ENCODE assay signal across 8 mouse cellular contexts in genomic region chr7:128460865-128461228, GRCm38 (mm10). TPM values are rescaled to one million over a fixed set of nuclear protein-coding genes. Genes with fewer than 3 reads are reported as not detected.
DNase-seq lines count a peak whose midpoint lies in the region; ATAC-seq and TF ChIP-seq lines count a peak whose summit lies in the region.

No protein-coding gene starts in this region.

- no peaks in the 10 kb centered on the region for H3K9me3 ChIP-seq in embryonic facial prominence, embryonic 11.5 days (replicated peaks; ENCODE audit: control insufficient read depth, low read length)
- H3K9me3 ChIP-seq in intestine, embryonic 16.5 days (ENCODE audit: control insufficient read depth, low read length) = no peaks in the 10 kb centered on the region
- no peaks in the 10 kb centered on the region for H3K9me3 ChIP-seq in neural tube, embryonic 12.5 days

- no peaks in the 10 kb centered on the region for H3K27me3 ChIP-seq in liver, adult 2 months (ENCODE audit: control insufficient read depth, insufficient read depth, low read length)
- no peaks in the 10 kb centered on the region for H3K27me3 ChIP-seq in embryonic facial prominence, embryonic 11.5 days (ENCODE audit: control insufficient read depth, insufficient read depth, low read length)
- no peaks in the 10 kb centered on the region for H3K27me3 ChIP-seq in intestine, embryonic 16.5 days (replicated peaks; ENCODE audit: control insufficient read depth, insufficient read depth, low read length)
- H3K27me3 ChIP-seq in neural tube, embryonic 12.5 days (replicated peaks) = no peaks in the 10 kb centered on the region

- 0% methylated on average over 22 of the region's 23 CpGs for WGBS in liver, adult 2 months
- WGBS in embryonic facial prominence, embryonic 11.5 days = 1% methylated on average over 15 of the region's 23 CpGs
- WGBS in intestine, embryonic 16.5 days = under 1% methylated on average over 21 of the region's 23 CpGs
- 0% methylated on average over 22 of the region's 23 CpGs for WGBS in neural tube, embryonic 12.5 days

- no peaks in the 10 kb centered on the region for H3K36me3 ChIP-seq in liver, adult 2 months (ENCODE audit: control insufficient read depth, insufficient read depth, low read length)
- H3K36me3 ChIP-seq in embryonic facial prominence, embryonic 11.5 days (replicated peaks; ENCODE audit: control insufficient read depth, insufficient read depth, low read depth, low read length) = no peaks in the 10 kb centered on the region
- H3K36me3 ChIP-seq in intestine, embryonic 16.5 days (ENCODE audit: control insufficient read depth, insufficient read depth, low read length) = no peaks in the 10 kb centered on the region
- H3K36me3 ChIP-seq in neural tube, embryonic 12.5 days = no peaks in the 10 kb centered on the region

- DNase-seq in CD4-positive, CD25-positive, alpha-beta regulatory T cell, adult 2 months (ENCODE audit: low read depth, low spot score) = peak; percentile 53
- no peak for DNase-seq in liver, adult 2 months (ENCODE audit: extremely low read depth, low read depth, low spot score)
- no peak for DNase-seq in liver
- DNase-seq in embryonic facial prominence, embryonic 11.5 days (ENCODE audit: low spot score) = peak; percentile 48
- DNase-seq in cerebellum, adult 9-11 months = no peak

- peak overlapping the region; percentile 70 for H3K4me2 ChIP-seq in embryonic facial prominence, embryonic 11.5 days (ENCODE audit: low read depth, low read length)
- H3K4me2 ChIP-seq in intestine, embryonic 16.5 days (ENCODE audit: low read depth, low read length) = peak overlapping the region; percentile 82
- peak overlapping the region; percentile 80 for H3K4me2 ChIP-seq in neural tube, embryonic 12.5 days (replicated peaks)

- H3K79me2 ChIP-seq in liver, adult 2 months (ENCODE audit: control insufficient read depth, insufficient read depth, low read length) = peaks cover 4% of the 10 kb centered on the region; the same call in 1 of the 2 replicates

- peak overlapping the region; percentile 86 for H3K27ac ChIP-seq in liver, adult 2 months (replicated peaks; ENCODE audit: insufficient read depth, low read depth, low read length)
- peak overlapping the region; percentile 84 for H3K27ac ChIP-seq in embryonic facial prominence, embryonic 11.5 days (replicated peaks; ENCODE audit: low read depth, low read length)
- H3K27ac ChIP-seq in intestine, embryonic 16.5 days (ENCODE audit: low read length) = peak overlapping the region; percentile 96
- H3K27ac ChIP-seq in neural tube, embryonic 12.5 days = peak overlapping the region; percentile 82

- no peak for TF ChIP-seq CTCF in liver, adult 2 months (IDR thresholded peaks at IDR 0.05; ENCODE audit: low read depth, low read length)

- no peak for ATAC-seq in CD4-positive, CD25-positive, alpha-beta regulatory T cell, adult 4 months
- ATAC-seq in embryonic facial prominence, embryonic 11.5 days (replicated peaks; ENCODE audit: insufficient number of reproducible peaks, low FRiP score, low TSS enrichment, low read depth) = peak; percentile 68
- ATAC-seq in intestine, embryonic 16.5 days = peak; percentile 3
- peak; percentile 55; the same call in 1 of the 2 replicates for ATAC-seq in neural tube, embryonic 12.5 days (ENCODE audit: low FRiP score, low read depth)

- peaks cover 6% of the 10 kb centered on the region; the same call in 1 of the 2 replicates for H3K4me1 ChIP-seq in liver, adult 2 months (ENCODE audit: control insufficient read depth, insufficient read depth, low read length)
- H3K4me1 ChIP-seq in embryonic facial prominence, embryonic 11.5 days (ENCODE audit: control insufficient read depth, insufficient read depth, low read length) = no peaks in the 10 kb centered on the region
- peaks cover 17% of the 10 kb centered on the region for H3K4me1 ChIP-seq in intestine, embryonic 16.5 days (ENCODE audit: control insufficient read depth, insufficient read depth, low read length)
- peaks cover 6% of the 10 kb centered on the region; the same call in 1 of the 2 replicates for H3K4me1 ChIP-seq in neural tube, embryonic 12.5 days

- H3K9ac ChIP-seq in liver, adult 2 months (ENCODE audit: low read depth, low read length) = peak overlapping the region; percentile 92
- H3K9ac ChIP-seq in embryonic facial prominence, embryonic 11.5 days (replicated peaks; ENCODE audit: low read length) = peak overlapping the region; percentile 95
- peak overlapping the region; percentile 81 for H3K9ac ChIP-seq in intestine, embryonic 16.5 days (ENCODE audit: low read depth, low read length)
- peak overlapping the region; percentile 88 for H3K9ac ChIP-seq in neural tube, embryonic 12.5 days

- H3K4me3 ChIP-seq in liver, adult 2 months (ENCODE audit: insufficient read depth, low read depth, low read length) = peak overlapping the region; percentile 90
- H3K4me3 ChIP-seq in embryonic facial prominence, embryonic 11.5 days (ENCODE audit: low read depth, low read length) = peak overlapping the region; percentile 82
- H3K4me3 ChIP-seq in intestine, embryonic 16.5 days (ENCODE audit: low read length) = peak overlapping the region; percentile 91
- H3K4me3 ChIP-seq in neural tube, embryonic 12.5 days = peak overlapping the region; percentile 92

- TF ChIP-seq POLR2A in liver, adult 2 months (IDR thresholded peaks at IDR 0.05; ENCODE audit: extremely low read depth, insufficient read depth, low read length) = no peak

RNA-seq across cellular contexts. Expression of gene Tial1, which starts 0.7 kb away (rescaled TPM):
- polyA plus RNA-seq in CD4-positive, CD25-positive, alpha-beta regulatory T cell, adult 4 months (2017; shearing (Covaris generic)) = 10 to 100 TPM; 27.3 to 56.2 TPM
- total RNA-seq in liver, adult 2 months (2014; rRNA removed) = 31.7 and 32.1 TPM in 2 replicates
- polyA plus RNA-seq in liver, adult 2 months (2012; rRNA removed) = 14.2 and 18.7 TPM in 2 replicates
- 41.6 and 43.0 TPM in 2 replicates for polyA plus RNA-seq in embryonic facial prominence, embryonic 11.5 days (2014; fragmentation: Nextera tagmentation; extraction: Ambion mirVana)
- 15.9 and 19.0 TPM in 2 replicates for polyA plus RNA-seq in intestine, embryonic 16.5 days (2015; fragmentation: Nextera tagmentation; extraction: Ambion mirVana)
- polyA plus RNA-seq in neural tube, embryonic 12.5 days (2016; fragmentation: Nextera tagmentation; extraction: Ambion mirVana) = 29.4 and 30.9 TPM in 2 replicates

RNA-seq across cellular contexts. Expression of gene Rgs10, which starts 42.3 kb away (rescaled TPM):
- 100 to 1,000 TPM; 541 to 576 TPM for polyA plus RNA-seq in CD4-positive, CD25-positive, alpha-beta regulatory T cell, adult 4 months (2017; shearing (Covaris generic))
- 2.6 and 3.4 TPM in 2 replicates for total RNA-seq in liver, adult 2 months (2014; rRNA removed)
- polyA plus RNA-seq in liver, adult 2 months (2012; rRNA removed) = 0.81 and 1.5 TPM in 2 replicates
- polyA plus RNA-seq in embryonic facial prominence, embryonic 11.5 days (2014; fragmentation: Nextera tagmentation; extraction: Ambion mirVana) = 15.0 and 16.7 TPM in 2 replicates
- polyA plus RNA-seq in intestine, embryonic 16.5 days (2015; fragmentation: Nextera tagmentation; extraction: Ambion mirVana) = 28.1 and 30.3 TPM in 2 replicates
- 18.6 and 22.7 TPM in 2 replicates for polyA plus RNA-seq in neural tube, embryonic 12.5 days (2016; fragmentation: Nextera tagmentation; extraction: Ambion mirVana)

Comparison
In these comparisons a context has a peak if more than half of its experiments do, and no peak if none do; other contexts are left out.
1. DNase-seq: peak in CD4-positive, CD25-positive, alpha-beta regulatory T cell, adult 2 months (single experiment) and embryonic facial prominence, embryonic 11.5 days (single experiment); none in liver, adult 2 months (single experiment), liver (single experiment) and cerebellum, adult 9-11 months (single experiment).
2. RNA of gene Rgs10, which starts 42.3 kb away (polyA plus RNA-seq): 541 to 576 TPM in CD4-positive, CD25-positive, alpha-beta regulatory T cell, adult 4 months; 28.1 to 30.3 TPM in intestine, embryonic 16.5 days, 18.6 to 22.7 TPM in neural tube, embryonic 12.5 days, 15.0 to 16.7 TPM in embryonic facial prominence, embryonic 11.5 days and 0.81 to 1.5 TPM in liver, adult 2 months; every median in the first group is over 10 times any median in the second.
3. Peak in every context shown above with its lines, with median percentiles within 50 percentile points of each other: H3K27ac ChIP-seq, H3K4me3 ChIP-seq, H3K9ac ChIP-seq and H3K4me2 ChIP-seq.